Mouse (Mus musculus): ENCODE measurements around the gene Hmg20b.

Gene Hmg20b

GRCm38 (mm10) chr10:81305663-81306062 is 44.6 kb downstream of the Hmg20b start:
- DNase-seq (ENCODE audit: low spot score in 2 of 2) = no peak

DNA sequence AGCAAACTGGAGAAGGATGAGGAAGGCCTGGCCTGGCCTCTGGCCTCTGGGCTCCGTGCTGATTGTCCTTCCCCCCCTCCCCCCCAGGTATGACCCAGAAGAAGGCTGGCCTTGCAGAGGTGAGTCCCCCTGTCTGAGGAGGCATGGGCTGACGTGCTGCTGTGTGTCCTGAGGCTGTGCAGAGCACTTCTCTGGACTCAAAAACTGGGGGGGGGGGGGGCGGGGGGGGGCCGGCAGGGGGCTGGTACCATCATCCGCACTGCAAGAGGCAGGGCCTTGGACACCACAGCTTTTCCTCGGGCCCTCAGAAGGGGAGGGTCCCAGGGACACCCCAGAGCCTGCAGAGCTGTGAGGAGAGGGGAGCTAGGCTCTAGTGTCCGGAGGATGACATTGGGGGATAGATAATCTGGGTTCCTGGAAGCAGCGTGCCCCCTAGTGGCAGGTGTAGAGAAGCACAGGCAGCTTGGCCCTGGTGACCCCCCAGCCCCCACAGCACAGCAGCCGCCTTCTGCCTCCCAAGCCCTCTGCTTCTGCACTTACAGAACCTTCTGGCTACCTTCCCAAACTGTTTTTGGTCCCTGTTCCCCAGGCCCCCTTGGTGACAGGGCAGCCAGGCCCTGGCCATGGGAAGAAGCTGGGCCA is 45.6 kb downstream of the Hmg20b start:
- DNase-seq (ENCODE audit: low spot score in 2 of 2) = peak; percentile 52 to 67

- peak; percentile 57 to 59 for DNase-seq (ENCODE audit: low spot score in 2 of 2)
Measured at GRCm38 (mm10) chr10:81303761-81304160, 46.5 kb downstream of the Hmg20b start.

DNA sequence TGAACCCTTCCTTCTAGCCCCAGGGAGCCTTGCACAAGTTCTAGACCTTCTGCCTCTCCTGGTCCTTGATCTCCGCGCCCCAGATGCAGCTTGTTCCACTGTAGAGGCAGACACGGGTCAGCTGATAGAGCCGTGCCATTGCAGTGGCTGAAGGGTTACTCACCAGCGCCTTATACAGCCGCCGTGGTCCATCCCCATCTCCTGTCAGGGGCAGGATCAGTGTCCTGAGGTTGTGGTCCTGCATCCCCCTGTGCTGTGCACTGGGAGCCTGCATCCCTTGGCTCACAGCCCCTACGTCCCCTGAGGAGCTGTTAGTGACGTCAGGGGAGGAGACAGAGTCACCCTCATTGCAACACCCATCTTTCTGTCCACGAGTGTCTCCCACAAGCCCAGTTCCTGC is 47.0 kb downstream of the Hmg20b start:
- DNase-seq (ENCODE audit: low spot score in 2 of 2) = no peak

- DNase-seq (ENCODE audit: low spot score in 2 of 2) = no peak
Measured at GRCm38 (mm10) chr10:81302781-81303218, 47.5 kb downstream of the Hmg20b start.

DNA sequence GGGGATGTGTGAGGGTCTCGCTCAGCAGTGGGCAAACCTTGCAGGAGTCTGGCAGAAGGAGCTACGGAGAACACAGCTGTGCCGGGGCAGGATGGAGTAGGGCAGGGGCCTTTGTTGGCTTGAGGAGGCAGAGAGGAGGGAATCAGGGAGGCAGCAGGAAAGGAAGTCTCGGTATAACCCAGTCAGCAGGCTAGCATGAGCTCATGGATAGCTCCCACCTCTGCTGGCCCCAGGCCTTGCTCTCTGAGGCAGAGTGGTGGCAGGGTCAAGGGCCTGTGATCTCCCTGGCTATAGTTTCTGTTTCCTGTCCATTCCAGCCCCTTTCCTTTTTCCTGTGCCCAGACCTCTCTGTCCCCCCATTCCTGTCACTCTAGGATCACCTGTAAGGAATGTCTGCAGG is 48.0 kb downstream of the Hmg20b start:
- DNase-seq (ENCODE audit: low spot score in 2 of 2) = no peak

DNA sequence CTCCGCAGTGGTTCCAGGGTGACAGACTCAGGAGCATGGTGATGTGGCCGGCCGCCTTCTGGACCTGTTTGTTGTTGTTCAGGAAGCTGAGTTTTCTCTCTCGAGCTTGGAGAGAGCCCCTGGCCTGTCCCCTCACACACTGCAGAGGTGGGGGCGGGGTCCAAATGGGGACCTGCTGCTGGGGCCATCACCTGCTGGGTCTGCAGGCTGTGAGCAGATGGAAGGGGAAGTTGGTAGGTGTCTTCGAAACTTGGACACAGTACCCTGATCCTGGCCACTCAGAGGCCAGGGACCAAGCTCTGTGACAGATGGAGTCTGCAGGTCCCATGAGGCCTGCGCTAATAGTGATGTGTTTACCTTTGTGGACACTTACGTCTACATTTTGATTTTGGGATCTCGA is 49.0 kb downstream of the Hmg20b start:
- DNase-seq (ENCODE audit: low spot score in 2 of 2) = no peak

DNA sequence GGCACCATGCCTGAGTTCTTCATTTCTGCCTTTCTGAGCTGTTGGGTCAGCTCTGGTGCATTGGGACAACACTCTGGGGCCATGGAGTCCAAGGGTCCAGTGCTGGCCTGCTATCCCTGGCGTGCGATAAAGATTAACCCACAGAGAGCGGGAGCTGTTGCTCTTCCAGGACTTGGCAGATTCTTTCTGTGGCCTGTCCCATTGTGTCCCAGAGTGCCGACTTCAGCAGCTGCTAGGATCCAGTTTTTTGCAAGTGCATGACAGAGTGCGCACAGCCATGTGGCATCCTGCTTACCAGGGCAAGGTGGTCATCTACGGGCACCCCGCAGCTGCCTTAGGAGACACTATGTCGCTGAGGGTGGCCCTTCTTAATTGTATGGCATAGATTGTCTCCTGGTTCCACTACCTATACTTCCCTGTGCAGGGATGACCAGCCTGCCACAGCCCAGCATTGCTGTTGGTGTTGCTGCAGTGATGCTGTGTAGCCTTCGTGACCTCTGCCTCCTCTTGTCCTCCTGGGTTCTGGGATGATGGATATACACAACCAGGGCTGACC is 49.9 kb downstream of the Hmg20b start:
- no peak for DNase-seq (ENCODE audit: low spot score in 2 of 2)

- no peak for DNase-seq (ENCODE audit: low spot score in 2 of 2)
Measured at GRCm38 (mm10) chr10:81299585-81300351, 50.5 kb downstream of the Hmg20b start.

DNA sequence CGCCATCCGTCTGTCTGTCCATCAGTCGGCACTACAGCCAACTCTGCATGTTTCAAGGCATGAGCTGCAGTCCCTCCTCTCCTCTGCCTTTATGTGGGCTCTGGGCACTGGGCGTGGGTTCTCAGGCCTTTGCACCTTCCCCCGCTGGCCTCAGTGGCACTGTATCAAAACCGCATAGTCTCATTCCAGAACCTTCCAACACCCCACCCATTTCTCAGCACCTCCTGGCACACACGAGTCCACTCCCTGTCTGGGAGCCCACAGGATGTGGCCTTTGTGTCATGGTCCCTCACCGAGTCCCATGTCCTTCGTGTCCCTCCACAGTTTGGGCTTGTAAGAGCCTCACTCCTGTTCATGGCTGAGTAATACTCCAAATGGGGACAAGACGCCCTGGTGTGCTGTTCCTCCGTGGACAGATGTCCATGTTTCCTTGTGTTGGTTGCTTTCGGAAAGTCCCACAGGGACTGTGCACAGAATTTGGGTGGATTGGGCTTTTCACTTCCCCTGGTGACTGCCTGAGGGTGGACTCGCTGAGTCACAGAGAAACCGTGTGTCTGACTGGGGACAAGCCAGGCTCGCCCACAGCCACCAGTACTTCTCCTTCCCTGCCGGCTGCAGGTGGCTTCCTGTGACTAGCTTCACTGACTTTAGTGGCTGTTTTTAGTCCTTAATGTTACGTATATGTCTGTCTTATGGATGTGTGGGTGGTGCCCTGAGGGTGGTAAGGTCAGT is 51.7 kb downstream of the Hmg20b start:
- peak; percentile 84 to 86 for DNase-seq (ENCODE audit: low spot score in 2 of 2)

DNA sequence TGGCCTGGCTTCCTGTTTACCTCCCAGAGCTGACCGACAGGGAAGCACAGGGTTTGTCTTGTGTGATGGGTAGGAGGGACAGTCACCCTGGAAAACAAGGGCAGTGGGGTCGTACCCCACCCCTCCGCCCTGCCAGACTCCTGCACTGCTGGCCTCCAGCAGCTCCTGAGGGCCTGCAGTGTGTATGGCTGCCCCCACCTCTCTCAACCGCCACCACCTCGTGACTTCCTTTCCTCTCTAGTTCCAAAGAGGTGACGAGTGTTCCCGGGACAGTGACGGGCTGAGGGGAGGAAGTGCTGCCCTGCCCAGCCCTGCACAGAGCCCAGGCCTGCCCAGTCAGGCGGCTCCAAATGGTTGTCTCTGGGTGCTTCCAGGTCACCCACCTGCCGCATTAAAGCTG is 52.4 kb downstream of the Hmg20b start:
- DNase-seq (ENCODE audit: low spot score in 2 of 2) = peak; percentile 80 to 81

- DNase-seq (ENCODE audit: low spot score in 2 of 2) = peak; percentile 62 to 67
Measured at GRCm38 (mm10) chr10:81297246-81297645, 53.0 kb downstream of the Hmg20b start.
